Comparison of ENCODE assay signal across 8 mouse cellular contexts in the genomic region with DNA sequence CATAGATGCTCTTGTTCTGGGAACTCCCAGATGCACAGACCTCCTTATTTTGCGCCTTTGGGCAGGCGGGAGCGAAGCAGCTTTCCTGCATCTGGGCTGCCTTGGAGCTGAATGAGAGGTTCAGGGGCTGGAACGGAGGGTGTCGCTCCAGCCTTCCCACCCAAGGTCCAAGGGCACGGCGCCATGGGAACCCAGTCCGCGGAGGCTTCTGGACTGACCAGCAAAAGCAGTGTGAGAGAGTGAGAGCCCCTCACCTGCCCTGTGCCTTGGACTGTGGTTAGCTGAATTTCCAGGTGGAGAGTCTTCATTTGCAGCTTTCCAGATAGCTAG. TPM values are rescaled to one million over a fixed set of nuclear protein-coding genes. Genes with fewer than 3 reads are reported as not detected.
DNase-seq lines count a peak whose midpoint lies in the region; ATAC-seq and TF ChIP-seq lines count a peak whose summit lies in the region.

No protein-coding gene starts in this region.

- H3K4me2 ChIP-seq in heart, embryonic 16.5 days (ENCODE audit: low read depth, low read length) = peak overlapping the region; percentile 61; the same call in 1 of the 2 replicates
- peak overlapping the region; percentile 95 for H3K4me2 ChIP-seq in neural tube, embryonic 12.5 days (replicated peaks)

- WGBS in heart, embryonic 16.5 days = 3% methylated on average over 9 of the region's 9 CpGs
- WGBS in neural tube, embryonic 12.5 days = 1% methylated on average over 9 of the region's 9 CpGs

- peaks cover 39% of the 10 kb centered on the region for H3K27me3 ChIP-seq in heart, embryonic 16.5 days (ENCODE audit: control insufficient read depth, insufficient read depth, low read length)
- H3K27me3 ChIP-seq in neural tube, embryonic 12.5 days (replicated peaks) = peaks cover 13% of the 10 kb centered on the region

- no peak for ATAC-seq in heart, embryonic 16.5 days (replicated peaks; ENCODE audit: extremely low read depth, insufficient read depth, low FRiP score)
- no peak for ATAC-seq in neural tube, embryonic 12.5 days (ENCODE audit: low FRiP score, low read depth)

- no peak overlapping the region for H3K4me3 ChIP-seq in heart, embryonic 16.5 days (ENCODE audit: low read length)
- peak overlapping the region; percentile 78 for H3K4me3 ChIP-seq in layer of hippocampus, adult 2 months
- peak overlapping the region; percentile 63 for H3K4me3 ChIP-seq in neural tube, embryonic 12.5 days

- no peaks in the 10 kb centered on the region for H3K36me3 ChIP-seq in heart, embryonic 16.5 days (ENCODE audit: control insufficient read depth, insufficient read depth)
- no peaks in the 10 kb centered on the region for H3K36me3 ChIP-seq in neural tube, embryonic 12.5 days

- H3K27ac ChIP-seq in heart, embryonic 16.5 days (ENCODE audit: low read length) = no peak overlapping the region
- peak overlapping the region; percentile 95; the same call in 1 of the 2 replicates for H3K27ac ChIP-seq in layer of hippocampus, adult 2 months
- H3K27ac ChIP-seq in neural tube, embryonic 12.5 days = no peak overlapping the region

- no peak for DNase-seq in heart, postnatal 4 days
- peak; percentile 11 for DNase-seq in embryo, embryonic 11 days
- peak in 1 of 2 experiments; percentile 13 for DNase-seq in layer of hippocampus, adult 2 months (ENCODE audit: low spot score in 2 of 2)
- DNase-seq in spleen, adult 18-20 months = no peak
- no peak for DNase-seq in spleen, postnatal 14 days (ENCODE audit: low spot score in 2 of 2)
- no peak for DNase-seq in heart, postnatal 25 days (ENCODE audit: low spot score)

- H3K9me3 ChIP-seq in heart, embryonic 16.5 days (replicated peaks; ENCODE audit: control insufficient read depth, low read length) = no peaks in the 10 kb centered on the region
- H3K9me3 ChIP-seq in neural tube, embryonic 12.5 days = no peaks in the 10 kb centered on the region

- H3K4me1 ChIP-seq in heart, embryonic 16.5 days (ENCODE audit: control insufficient read depth, insufficient read depth, low read length) = no peaks in the 10 kb centered on the region
- H3K4me1 ChIP-seq in neural tube, embryonic 12.5 days = peaks cover 12% of the 10 kb centered on the region

- intact Hi-C loops in heart, postnatal 25 days (cut with DNase I) = no loop called here

- H3K9ac ChIP-seq in heart, embryonic 16.5 days (ENCODE audit: low read length) = no peak overlapping the region
- peak overlapping the region; percentile 70; the same call in 1 of the 2 replicates for H3K9ac ChIP-seq in neural tube, embryonic 12.5 days

- no peak for TF ChIP-seq CTCF in layer of hippocampus, adult 2 months (conservative IDR thresholded peaks at IDR 0.05)

RNA-seq across cellular contexts. Expression of a gene that starts 1.3 kb away (rescaled TPM):
- polyA plus RNA-seq in heart, embryonic 16.5 days (2015; fragmentation: Nextera tagmentation; extraction: Ambion mirVana) = 0.09 TPM in 1 of 2 replicates, not detected in the other
- not detected for total RNA-seq in heart, postnatal 4 days (2021)
- total RNA-seq in layer of hippocampus, adult 2 months (2021) = 10 to 100 TPM; 23.0 to 26.0 TPM
- 8.5 and 9.2 TPM in 2 replicates for polyA plus RNA-seq in neural tube, embryonic 12.5 days (2016; fragmentation: Nextera tagmentation; extraction: Ambion mirVana)
- total RNA-seq in heart, postnatal 25 days (2021) = not detected

Comparison
In these comparisons a context has a peak if more than half of its experiments do, and no peak if none do; other contexts are left out.
1. RNA of a gene that starts 1.3 kb away (total RNA-seq): 23.0 to 26.0 TPM in layer of hippocampus, adult 2 months; not detected in heart, postnatal 4 days and not detected in heart, postnatal 25 days; every median in the first group is over 10 times any median in the second.